Mouse (Mus musculus): Measurements from ENCODE around the gene Lgi4. TPM values are rescaled to one million over a fixed set of nuclear protein-coding genes. Genes with fewer than 3 reads are reported as not detected.

Gene Lgi4
- polyA plus RNA-seq, 1 experiment: 2.5 TPM

GRCm38 (mm10) chr7:31100786-31101185 is 41.6 kb downstream of the Lgi4 start:
- Histone ChIP-seq H3K36me3 (ENCODE audit: control insufficient read depth, insufficient read depth, low read length) (no peaks in the 10 kb centered on the region), H3K4me1 (ENCODE audit: control insufficient read depth, insufficient read depth, insufficient read length, low read length) (no peaks in the 10 kb centered on the region), H3K4me3 (ENCODE audit: low read depth, low read length) (no peak overlapping the region), H3K27me3 (ENCODE audit: control insufficient read depth, insufficient read depth, low read length) (no peaks in the 10 kb centered on the region), H3K27ac (ENCODE audit: insufficient read depth, low read depth, low read length) (no peak overlapping the region)
- TF ChIP-seq POLR2A (IDR thresholded peaks at IDR 0.05; ENCODE audit: low read depth, low read length) (no peak), CTCF (IDR thresholded peaks at IDR 0.05; ENCODE audit: extremely low read depth, insufficient read length, insufficient replicate concordance, low read depth, low read length) (no peak)
- WGBS: 59% methylated on average over 14 of the region's 14 CpGs

DNA sequence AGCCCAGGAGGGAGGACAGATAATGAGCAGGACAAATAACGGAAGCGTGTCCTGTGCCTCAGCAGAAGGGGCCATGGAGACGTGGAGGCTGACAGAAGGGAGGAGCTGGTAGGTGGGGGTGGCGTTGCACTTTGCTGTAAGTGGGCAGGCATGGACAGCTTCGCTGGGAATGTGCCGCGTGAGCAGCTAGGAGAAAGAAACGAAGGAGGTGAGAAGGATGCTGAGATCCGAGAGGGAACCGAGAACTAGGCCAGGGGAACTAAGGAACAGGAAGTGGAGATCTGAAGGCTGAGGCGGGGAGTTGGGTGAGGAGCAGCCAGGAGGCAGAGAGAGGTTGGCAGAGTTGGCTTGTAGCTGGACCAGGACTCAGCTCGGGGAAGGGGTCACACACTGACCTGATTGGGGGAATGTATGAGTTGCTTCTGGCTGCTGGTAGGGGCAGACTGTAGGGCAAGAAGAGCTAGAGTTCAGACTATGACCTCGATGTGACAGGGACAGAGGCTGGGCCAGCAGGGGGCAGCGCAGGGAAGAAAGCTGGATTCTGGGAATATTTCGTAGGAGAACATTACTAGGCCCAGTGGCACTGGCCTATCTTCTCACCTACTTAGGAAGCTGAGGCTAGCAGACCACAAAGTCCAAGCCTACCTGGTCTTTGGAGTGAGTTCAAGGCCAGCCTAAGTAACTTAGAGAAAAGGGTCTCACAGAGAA is 46.1 kb downstream of the Lgi4 start:
- Histone ChIP-seq H3K27ac (ENCODE audit: insufficient read depth, low read depth, low read length) (no peak overlapping the region), H3K36me3 (ENCODE audit: control insufficient read depth, insufficient read depth, low read length) (no peaks in the 10 kb centered on the region), H3K4me1 (ENCODE audit: control insufficient read depth, insufficient read depth, insufficient read length, low read length) (no peaks in the 10 kb centered on the region), H3K27me3 (ENCODE audit: control insufficient read depth, insufficient read depth, low read length) (no peaks in the 10 kb centered on the region), H3K4me3 (ENCODE audit: low read depth, low read length) (no peak overlapping the region)
- no peak for TF ChIP-seq POLR2A (IDR thresholded peaks at IDR 0.05; ENCODE audit: low read depth, low read length)
- TF ChIP-seq CTCF (IDR thresholded peaks at IDR 0.05; ENCODE audit: extremely low read depth, insufficient read length, insufficient replicate concordance, low read depth, low read length): peak; percentile 69; the same call in 1 of the 2 replicates
- 60% methylated on average over 15 of the region's 15 CpGs for WGBS

- WGBS: 54% methylated on average over 3 of the region's 3 CpGs
- Histone ChIP-seq H3K27me3 (ENCODE audit: control insufficient read depth, insufficient read depth, low read length) (no peaks in the 10 kb centered on the region), H3K4me1 (ENCODE audit: control insufficient read depth, insufficient read depth, insufficient read length, low read length) (no peaks in the 10 kb centered on the region), H3K36me3 (ENCODE audit: control insufficient read depth, insufficient read depth, low read length) (no peaks in the 10 kb centered on the region), H3K27ac (ENCODE audit: insufficient read depth, low read depth, low read length) (no peak overlapping the region), H3K4me3 (ENCODE audit: low read depth, low read length) (no peak overlapping the region)
- TF ChIP-seq CTCF (IDR thresholded peaks at IDR 0.05; ENCODE audit: extremely low read depth, insufficient read length, insufficient replicate concordance, low read depth, low read length) (no peak), POLR2A (IDR thresholded peaks at IDR 0.05; ENCODE audit: low read depth, low read length) (no peak)
Measured at GRCm38 (mm10) chr7:31106166-31106565, 47.0 kb downstream of the Lgi4 start.

DNA sequence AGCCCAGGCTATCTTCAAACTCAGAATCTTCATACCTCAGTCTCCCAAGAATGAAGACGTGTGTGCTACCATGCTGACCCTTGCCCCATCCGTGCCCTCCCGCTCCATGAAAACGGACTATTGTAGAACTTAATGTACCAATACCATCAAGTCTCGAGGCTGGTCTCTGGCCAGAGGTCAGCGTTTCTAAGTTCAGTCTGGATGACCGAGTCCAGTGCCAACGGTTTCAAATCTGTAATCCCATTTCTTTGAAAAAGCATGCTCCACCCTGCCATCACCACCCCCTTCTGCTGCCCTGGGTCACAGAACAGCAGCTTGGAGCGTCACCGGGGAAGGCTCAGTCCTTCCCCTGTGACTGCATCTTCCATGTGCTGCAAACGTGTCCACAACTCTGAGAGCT is 48.6 kb downstream of the Lgi4 start:
- no peaks in the 10 kb centered on the region for H3K27me3 ChIP-seq (ENCODE audit: control insufficient read depth, insufficient read depth, low read length)
- 85% methylated on average over 11 of the region's 11 CpGs for WGBS
- H3K4me1 ChIP-seq (ENCODE audit: control insufficient read depth, insufficient read depth, insufficient read length, low read length): no peaks in the 10 kb centered on the region
- no peak overlapping the region for H3K4me3 ChIP-seq (ENCODE audit: low read depth, low read length)
- H3K36me3 ChIP-seq (ENCODE audit: control insufficient read depth, insufficient read depth, low read length): no peaks in the 10 kb centered on the region
- TF ChIP-seq POLR2A (IDR thresholded peaks at IDR 0.05; ENCODE audit: low read depth, low read length) (no peak), CTCF (IDR thresholded peaks at IDR 0.05; ENCODE audit: extremely low read depth, insufficient read length, insufficient replicate concordance, low read depth, low read length) (no peak)
- H3K27ac ChIP-seq (ENCODE audit: insufficient read depth, low read depth, low read length): no peak overlapping the region

GRCm38 (mm10) chr7:31109091-31109490 is 49.9 kb downstream of the Lgi4 start:
- Histone ChIP-seq H3K4me1 (ENCODE audit: control insufficient read depth, insufficient read depth, insufficient read length, low read length) (no peaks in the 10 kb centered on the region), H3K36me3 (ENCODE audit: control insufficient read depth, insufficient read depth, low read length) (no peaks in the 10 kb centered on the region), H3K27me3 (ENCODE audit: control insufficient read depth, insufficient read depth, low read length) (no peaks in the 10 kb centered on the region), H3K27ac (ENCODE audit: insufficient read depth, low read depth, low read length) (no peak overlapping the region), H3K4me3 (ENCODE audit: low read depth, low read length) (no peak overlapping the region)
- TF ChIP-seq CTCF (IDR thresholded peaks at IDR 0.05; ENCODE audit: extremely low read depth, insufficient read length, insufficient replicate concordance, low read depth, low read length) (no peak), POLR2A (IDR thresholded peaks at IDR 0.05; ENCODE audit: low read depth, low read length) (no peak)
- WGBS: 29% methylated on average over 7 of the region's 7 CpGs

DNA sequence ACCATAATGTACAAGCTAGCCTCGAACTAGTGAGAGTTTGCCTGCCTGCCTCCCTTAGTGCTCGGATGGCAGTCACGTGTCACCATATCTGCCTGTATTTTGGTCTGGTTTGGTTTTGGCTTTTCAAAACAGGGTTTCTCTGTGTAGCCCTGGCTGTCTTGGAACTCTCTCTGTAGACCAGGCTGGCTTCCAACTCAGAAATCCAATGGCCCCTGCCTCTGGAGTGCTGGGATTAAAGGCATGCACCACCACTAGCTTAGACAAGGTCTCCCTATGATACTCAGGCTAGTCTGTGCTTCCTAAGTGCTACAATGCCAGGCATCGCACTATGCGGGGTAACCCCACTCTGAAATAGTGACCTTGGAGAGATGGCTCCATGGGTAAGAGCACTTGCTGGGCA is 50.7 kb downstream of the Lgi4 start:
- Histone ChIP-seq H3K36me3 (ENCODE audit: control insufficient read depth, insufficient read depth, low read length) (no peaks in the 10 kb centered on the region), H3K4me1 (ENCODE audit: control insufficient read depth, insufficient read depth, insufficient read length, low read length) (no peaks in the 10 kb centered on the region; the same call in 1 of the 2 replicates), H3K27ac (ENCODE audit: insufficient read depth, low read depth, low read length) (no peak overlapping the region), H3K27me3 (ENCODE audit: control insufficient read depth, insufficient read depth, low read length) (no peaks in the 10 kb centered on the region), H3K4me3 (ENCODE audit: low read depth, low read length) (no peak overlapping the region)
- TF ChIP-seq POLR2A (IDR thresholded peaks at IDR 0.05; ENCODE audit: low read depth, low read length) (no peak), CTCF (IDR thresholded peaks at IDR 0.05; ENCODE audit: extremely low read depth, insufficient read length, insufficient replicate concordance, low read depth, low read length) (no peak)
- 81% methylated on average over 5 of the region's 5 CpGs for WGBS

- no peak overlapping the region for H3K4me3 ChIP-seq (ENCODE audit: low read depth, low read length)
- WGBS: 62% methylated on average over 15 of the region's 15 CpGs
- TF ChIP-seq CTCF (IDR thresholded peaks at IDR 0.05; ENCODE audit: extremely low read depth, insufficient read length, insufficient replicate concordance, low read depth, low read length) (no peak), POLR2A (IDR thresholded peaks at IDR 0.05; ENCODE audit: low read depth, low read length) (no peak)
- H3K27ac ChIP-seq (ENCODE audit: insufficient read depth, low read depth, low read length): no peak overlapping the region
- no peaks in the 10 kb centered on the region for H3K36me3 ChIP-seq (ENCODE audit: control insufficient read depth, insufficient read depth, low read length)
- H3K4me1 ChIP-seq (ENCODE audit: control insufficient read depth, insufficient read depth, insufficient read length, low read length): no peaks in the 10 kb centered on the region; the same call in 1 of the 2 replicates
- H3K27me3 ChIP-seq (ENCODE audit: control insufficient read depth, insufficient read depth, low read length): no peaks in the 10 kb centered on the region
Measured at GRCm38 (mm10) chr7:31110861-31111385, 51.8 kb downstream of the Lgi4 start.

Measured in small intestine, adult 2 months (tissue).